Mouse (Mus musculus) forebrain, embryonic 14.5 days (tissue): Measurements from ENCODE around the gene Egfl8. TPM values are rescaled to one million over a fixed set of nuclear protein-coding genes. Genes with fewer than 3 reads are reported as not detected.

Source experiments
- ATAC-seq: fragments of 200-750 bp; cut with Nextera tagmentation; 2 replicates; pipeline ENCODE4 v1.8.0; 2017; ENCODE audit warnings: mild to moderate bottlenecking, moderate library complexity
- DNase-seq: peaks from one replicate; pipeline ENCODE4 v3.0.0-alpha.2; 2015; ENCODE audit warnings: low spot score
- H3K27ac ChIP-seq: fragments of 300-500 bp; sonication (generic); 2 replicates; pipeline ENCODE4 v1.5.1; 2014; ENCODE audit warnings: low read depth, mild to moderate bottlenecking, control low read depth, low read length, moderate library complexity
- H3K27me3 ChIP-seq: fragments of 300-500 bp; sonication (generic); replicated peaks from 2 replicates; pipeline ENCODE4 v1.6.1; 2014; ENCODE audit warnings: low read length, control low read depth, mixed read lengths; ENCODE audit not compliant: control insufficient read depth, insufficient read depth
- H3K36me3 ChIP-seq: fragments of 300-500 bp; sonication (generic); 2 replicates; pipeline ENCODE4 v1.6.1; 2014; ENCODE audit warnings: low read length, control low read depth; ENCODE audit not compliant: control insufficient read depth, insufficient read depth
- H3K4me1 ChIP-seq: fragments of 300-500 bp; sonication (generic); 2 replicates; pipeline ENCODE4 v1.6.1; 2014; ENCODE audit warnings: antibody characterized with exemption, low read length, control low read depth; ENCODE audit not compliant: control insufficient read depth, insufficient read depth
- H3K4me2 ChIP-seq: fragments of 300-500 bp; sonication (generic); 2 replicates; pipeline ENCODE4 v1.6.1; 2014; ENCODE audit warnings: mild to moderate bottlenecking, control low read depth, low read length
- H3K4me3 ChIP-seq: fragments of 300-500 bp; sonication (generic); 2 replicates; pipeline ENCODE4 v1.5.1; 2014; ENCODE audit warnings: low read depth, low read length, control low read depth
- H3K9ac ChIP-seq: fragments of 300-500 bp; sonication (generic); 2 replicates; pipeline ENCODE4 v1.6.1; 2014; ENCODE audit warnings: mild to moderate bottlenecking, low read length, control low read depth, moderate library complexity
- H3K9me3 ChIP-seq: fragments of 300-500 bp; sonication (generic); replicated peaks from 2 replicates; pipeline ENCODE4 v1.6.1; 2016; ENCODE audit warnings: low read length, control low read depth, mixed read lengths; ENCODE audit not compliant: control insufficient read depth
- WGBS: fragments of 180-500 bp; shearing (Covaris S2); extraction: QIAGEN DNeasy Blood & Tissue Kit; methylation state at CpG from one replicate; pipeline ENCODE4 v1.1.7; 2014; 5-methylcytosine and 5-hydroxymethylcytosine counted together
- polyA plus RNA-seq: library from polyadenylated mRNA; unstranded; fragments of >200 nt; fragmentation: Nextera tagmentation; extraction: Ambion mirVana; gene quantifications from 2 replicates; pipeline ENCODE4 v1.2.1, GENCODE M21; 2014

Gene Egfl8
- polyA plus RNA-seq, 1 experiment from 2014 or later = 7.6 TPM

DNA sequence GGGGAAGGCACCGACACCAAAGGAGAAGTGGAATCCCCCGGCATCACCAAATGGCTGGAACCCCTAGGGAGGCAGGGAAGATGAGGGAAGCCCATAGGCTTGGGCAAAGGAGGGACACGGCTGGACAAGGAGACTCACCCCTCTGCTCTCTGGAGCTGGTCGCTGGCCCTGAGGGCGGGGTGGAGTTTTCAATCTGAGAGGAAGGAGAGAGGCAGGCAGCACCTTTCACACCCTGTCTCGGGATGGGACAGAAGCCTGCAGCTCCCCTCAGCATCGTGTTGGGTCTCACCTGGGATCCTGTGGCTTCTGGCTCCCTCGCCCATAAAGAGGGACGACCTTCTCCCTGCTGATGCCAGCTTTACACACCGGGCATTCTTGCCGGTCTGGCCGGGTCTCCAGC is 14.0 kb downstream of the Egfl8 start:
- H3K4me3 ChIP-seq = no peak overlapping the region
- no peak overlapping the region for H3K27ac ChIP-seq
- H3K9me3 ChIP-seq = no peaks in the 10 kb centered on the region
- peak overlapping the region; percentile 66; the same call in 1 of the 2 replicates for H3K4me2 ChIP-seq
- no peaks in the 10 kb centered on the region for H3K27me3 ChIP-seq
- ATAC-seq (no peak), DNase-seq (no peak)
- WGBS = 90% methylated on average over 12 of the region's 12 CpGs
- H3K4me1 ChIP-seq = peaks cover 19% of the 10 kb centered on the region
- no peak overlapping the region for H3K9ac ChIP-seq
- peaks cover 24% of the 10 kb centered on the region for H3K36me3 ChIP-seq

DNA sequence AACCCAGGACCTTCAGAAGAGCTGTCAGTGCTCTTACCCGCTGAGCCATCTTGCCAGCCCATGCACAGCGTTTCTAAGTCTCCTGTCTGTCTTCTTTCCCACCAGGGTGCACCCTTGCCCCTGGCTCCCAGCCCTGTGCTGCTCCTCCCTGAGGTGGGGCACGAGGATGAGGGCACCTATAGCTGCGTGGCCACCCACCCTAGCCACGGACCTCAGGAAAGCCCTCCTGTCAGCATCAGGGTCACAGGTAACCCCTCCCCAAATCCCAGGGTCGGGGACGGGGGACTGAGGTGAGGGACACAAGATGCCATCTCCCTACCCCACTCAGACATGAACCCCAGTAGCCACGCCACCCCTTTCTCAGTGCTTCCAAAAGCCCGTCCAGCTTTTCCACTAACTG is 15.9 kb downstream of the Egfl8 start:
- H3K36me3 ChIP-seq = peaks cover 36% of the 10 kb centered on the region
- H3K4me2 ChIP-seq = no peak overlapping the region
- no peaks in the 10 kb centered on the region for H3K9me3 ChIP-seq
- H3K4me1 ChIP-seq = peaks cover 9% of the 10 kb centered on the region
- no peak overlapping the region for H3K9ac ChIP-seq
- no peaks in the 10 kb centered on the region for H3K27me3 ChIP-seq
- no peak overlapping the region for H3K27ac ChIP-seq
- WGBS = 70% methylated on average over 9 of the region's 9 CpGs
- no peak for ATAC-seq
- no peak overlapping the region for H3K4me3 ChIP-seq
- DNase-seq = no peak

DNA sequence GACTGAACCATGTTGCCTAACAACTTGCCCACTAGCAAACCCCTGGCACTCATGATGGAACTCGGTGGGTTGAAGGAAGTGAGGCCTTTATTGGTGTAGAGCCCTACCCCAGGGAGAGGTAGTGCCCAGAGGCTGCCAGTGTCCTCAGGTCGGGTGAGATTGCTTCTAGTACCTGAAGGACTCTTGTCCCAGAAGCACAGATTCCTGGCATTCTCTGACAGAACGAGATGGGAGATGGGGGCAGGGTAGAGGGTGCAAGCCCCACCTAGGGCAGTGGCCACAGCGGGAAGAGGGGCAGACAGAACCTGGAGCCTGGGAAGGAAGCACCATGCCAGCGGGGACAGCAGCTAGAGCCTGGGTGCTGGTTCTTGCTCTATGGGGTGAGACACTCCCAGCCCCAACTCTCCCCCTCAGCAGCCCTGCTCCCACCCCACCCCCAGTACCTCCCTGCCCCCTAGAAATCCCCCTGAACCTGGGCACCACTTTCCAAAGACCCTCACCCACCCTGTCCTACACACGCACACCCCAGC is 18.1 kb downstream of the Egfl8 start, which contains the start of gene Ager:
TSS of gene Ager (plus strand) at position 297 of the 530 bp plus-strand sequence.
- Histone ChIP-seq H3K4me3 (no peak within 1 kb of the TSS), H3K9ac (no peak within 1 kb of the TSS), H3K9me3 (no peaks in the 10 kb centered on the region), H3K36me3 (peaks cover 46% of the 10 kb centered on the region), H3K27ac (no peak within 1 kb of the TSS), H3K4me2 (no peak within 1 kb of the TSS), H3K27me3 (no peaks in the 10 kb centered on the region), H3K4me1 (peaks cover 14% of the 10 kb centered on the region)
- no peak for ATAC-seq
- WGBS = 25% methylated on average over 6 of the region's 6 CpGs
- no peak for DNase-seq

DNA sequence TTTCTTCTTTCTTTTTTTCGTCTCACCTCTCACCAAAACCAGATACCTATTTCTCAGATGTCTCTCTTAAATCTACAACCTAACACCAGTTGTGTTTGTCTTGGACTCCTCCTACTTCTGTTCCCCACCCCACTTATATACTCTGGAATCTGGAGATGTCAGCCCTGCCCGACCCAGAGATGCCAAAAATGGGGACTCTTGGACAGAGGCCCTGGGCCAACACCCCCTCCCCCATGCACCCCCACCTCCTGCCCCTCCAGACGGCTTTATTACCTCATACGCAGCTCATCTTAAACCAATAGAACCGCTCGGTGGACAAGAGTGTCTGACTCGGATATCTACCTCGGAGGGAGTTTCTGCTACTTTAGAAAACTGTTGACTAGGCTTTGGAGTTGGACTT is 19.7 kb downstream of the Egfl8 start:
- Histone ChIP-seq H3K27me3 (no peaks in the 10 kb centered on the region), H3K4me2 (no peak overlapping the region), H3K4me3 (no peak overlapping the region), H3K36me3 (peaks cover 35% of the 10 kb centered on the region), H3K9ac (no peak overlapping the region), H3K9me3 (no peaks in the 10 kb centered on the region), H3K4me1 (peaks cover 15% of the 10 kb centered on the region), H3K27ac (no peak overlapping the region)
- DNase-seq (no peak), ATAC-seq (no peak)
- 79% methylated on average over 8 of the region's 8 CpGs for WGBS

DNA sequence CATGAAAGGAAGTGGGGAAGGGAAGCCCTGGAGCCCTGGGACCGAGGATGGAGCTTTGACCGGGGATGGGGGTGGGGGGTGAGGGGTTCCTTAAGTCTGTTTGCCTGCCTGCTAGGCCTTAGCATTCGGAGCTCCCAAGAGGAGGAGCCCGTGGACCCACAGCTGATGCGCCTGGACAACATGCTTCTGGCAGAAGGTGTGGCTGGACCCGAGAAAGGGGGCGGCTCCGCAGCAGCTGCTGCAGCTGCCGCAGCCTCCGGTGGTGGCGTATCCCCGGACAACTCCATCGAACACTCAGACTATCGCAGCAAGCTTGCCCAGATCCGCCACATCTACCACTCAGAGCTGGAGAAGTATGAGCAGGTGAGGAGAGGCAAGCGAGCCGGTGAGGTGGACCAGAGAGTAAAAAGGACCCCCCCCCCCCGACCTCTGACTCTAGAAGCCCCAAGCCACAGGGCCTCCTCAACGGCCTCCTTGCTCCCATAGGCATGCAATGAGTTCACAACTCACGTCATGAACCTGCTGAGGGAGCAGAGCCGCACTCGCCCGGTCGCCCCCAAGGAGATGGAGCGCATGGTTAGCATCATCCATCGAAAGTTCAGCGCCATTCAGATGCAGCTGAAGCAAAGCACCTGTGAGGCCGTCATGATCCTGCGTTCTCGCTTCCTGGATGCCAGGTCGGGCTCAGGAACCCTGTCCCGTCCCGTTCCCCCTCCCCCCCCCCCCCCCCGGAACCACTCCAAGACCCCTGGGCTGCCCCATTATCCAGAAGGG is 21.8 kb downstream of the Egfl8 start:
- no peaks in the 10 kb centered on the region for H3K27me3 ChIP-seq
- peak overlapping the region; percentile 84 for H3K4me2 ChIP-seq
- WGBS = 50% methylated on average over 33 of the region's 34 CpGs

DNA sequence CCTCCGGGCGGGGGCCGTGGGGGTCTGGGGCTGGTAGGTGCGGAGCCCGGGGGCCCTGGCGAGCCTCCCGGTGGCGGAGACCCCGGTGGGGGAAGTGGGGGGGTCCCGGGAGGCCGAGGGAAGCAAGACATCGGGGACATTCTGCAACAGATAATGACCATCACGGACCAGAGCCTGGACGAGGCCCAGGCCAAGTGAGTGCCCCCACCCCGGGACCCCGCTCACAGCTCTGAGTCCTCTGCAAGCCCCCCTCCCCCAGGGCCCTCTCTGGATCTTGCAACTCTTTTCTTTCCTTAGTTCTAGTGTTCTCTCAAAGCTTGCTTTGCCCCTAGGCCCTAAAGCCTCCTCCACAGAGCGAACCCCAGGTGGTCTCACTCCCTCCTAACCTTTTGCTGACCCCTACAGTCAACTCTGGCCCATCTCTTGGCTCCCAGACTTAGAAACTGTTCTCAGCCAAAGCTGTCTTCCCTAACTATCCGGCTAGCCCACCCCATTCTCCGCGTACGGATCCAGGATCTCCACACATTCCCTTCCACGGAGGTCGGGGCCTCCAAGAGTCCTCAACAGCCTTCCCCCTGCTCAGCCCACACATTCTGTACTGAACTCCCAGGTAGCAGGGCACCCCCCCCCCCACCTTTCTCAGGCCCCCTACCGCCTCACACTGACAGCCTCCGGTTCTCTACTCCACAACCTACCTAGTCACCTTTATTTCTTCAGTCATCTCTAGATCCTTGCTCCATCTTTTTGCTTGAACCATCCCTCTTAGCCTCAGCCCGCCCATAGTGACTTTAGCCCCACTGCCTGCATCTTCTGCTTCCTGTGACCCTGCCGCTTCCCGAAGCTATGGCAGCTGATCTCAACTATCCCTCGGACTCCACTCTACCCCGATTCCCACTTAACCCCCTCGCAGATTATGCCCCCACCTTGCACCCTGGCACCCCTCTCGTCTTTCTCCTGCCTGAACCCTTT is 22.9 kb downstream of the Egfl8 start:
- DNase-seq = peak; percentile 35
- peak overlapping the region; percentile 99 for H3K9ac ChIP-seq
- peak overlapping the region; percentile 98 for H3K27ac ChIP-seq
- H3K9me3 ChIP-seq = no peaks in the 10 kb centered on the region
- whole genome bisulfite sequencing = 1% methylated on average over 29 of the region's 32 CpGs
- ATAC-seq = peak; percentile 20
- no peaks in the 10 kb centered on the region for H3K27me3 ChIP-seq
- peaks cover 22% of the 10 kb centered on the region for H3K36me3 ChIP-seq
- peaks cover 25% of the 10 kb centered on the region for H3K4me1 ChIP-seq
- peak overlapping the region; percentile 84 for H3K4me2 ChIP-seq
- peak overlapping the region; percentile 86 for H3K4me3 ChIP-seq

More for the DNA sequence above, 21.8 kb downstream of the Egfl8 start:
- Histone ChIP-seq H3K27ac (peak overlapping the region; percentile 98), H3K36me3 (peaks cover 22% of the 10 kb centered on the region), H3K9me3 (no peaks in the 10 kb centered on the region), H3K4me1 (peaks cover 22% of the 10 kb centered on the region), H3K4me3 (peak overlapping the region; percentile 86), H3K9ac (peak overlapping the region; percentile 99)
- DNase-seq (peak; percentile 17), ATAC-seq (no peak)

DNA sequence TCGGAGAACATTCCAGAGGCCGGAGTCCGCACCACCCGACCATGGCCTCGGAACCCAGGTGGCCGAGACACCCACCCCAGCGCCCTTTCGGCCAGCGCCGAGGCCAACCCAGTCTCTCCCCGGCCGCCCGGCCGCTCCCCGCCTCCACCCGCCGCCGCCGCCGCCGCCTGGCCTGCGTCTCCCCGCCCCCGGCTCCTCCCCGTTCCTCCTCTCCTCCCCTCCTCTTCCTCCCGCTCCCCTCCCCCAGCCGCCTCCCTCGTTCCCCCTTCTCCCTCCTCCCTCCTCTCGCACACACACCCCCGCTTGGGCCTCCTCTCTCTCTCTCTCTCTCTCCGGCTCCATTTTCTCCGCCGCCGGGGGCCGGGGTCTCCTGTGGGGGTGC is 23.8 kb downstream of the Egfl8 start:
- H3K27ac ChIP-seq = peak overlapping the region; percentile 98
- H3K4me2 ChIP-seq = peak overlapping the region; percentile 84
- peaks cover 22% of the 10 kb centered on the region for H3K36me3 ChIP-seq
- H3K4me3 ChIP-seq = peak overlapping the region; percentile 86
- WGBS = 0% methylated on average over 27 of the region's 35 CpGs
- DNase-seq = peak; percentile 95
- H3K27me3 ChIP-seq = no peaks in the 10 kb centered on the region
- ATAC-seq = peak; percentile 44
- peak overlapping the region; percentile 99 for H3K9ac ChIP-seq
- H3K4me1 ChIP-seq = peaks cover 25% of the 10 kb centered on the region
- no peaks in the 10 kb centered on the region for H3K9me3 ChIP-seq

DNA sequence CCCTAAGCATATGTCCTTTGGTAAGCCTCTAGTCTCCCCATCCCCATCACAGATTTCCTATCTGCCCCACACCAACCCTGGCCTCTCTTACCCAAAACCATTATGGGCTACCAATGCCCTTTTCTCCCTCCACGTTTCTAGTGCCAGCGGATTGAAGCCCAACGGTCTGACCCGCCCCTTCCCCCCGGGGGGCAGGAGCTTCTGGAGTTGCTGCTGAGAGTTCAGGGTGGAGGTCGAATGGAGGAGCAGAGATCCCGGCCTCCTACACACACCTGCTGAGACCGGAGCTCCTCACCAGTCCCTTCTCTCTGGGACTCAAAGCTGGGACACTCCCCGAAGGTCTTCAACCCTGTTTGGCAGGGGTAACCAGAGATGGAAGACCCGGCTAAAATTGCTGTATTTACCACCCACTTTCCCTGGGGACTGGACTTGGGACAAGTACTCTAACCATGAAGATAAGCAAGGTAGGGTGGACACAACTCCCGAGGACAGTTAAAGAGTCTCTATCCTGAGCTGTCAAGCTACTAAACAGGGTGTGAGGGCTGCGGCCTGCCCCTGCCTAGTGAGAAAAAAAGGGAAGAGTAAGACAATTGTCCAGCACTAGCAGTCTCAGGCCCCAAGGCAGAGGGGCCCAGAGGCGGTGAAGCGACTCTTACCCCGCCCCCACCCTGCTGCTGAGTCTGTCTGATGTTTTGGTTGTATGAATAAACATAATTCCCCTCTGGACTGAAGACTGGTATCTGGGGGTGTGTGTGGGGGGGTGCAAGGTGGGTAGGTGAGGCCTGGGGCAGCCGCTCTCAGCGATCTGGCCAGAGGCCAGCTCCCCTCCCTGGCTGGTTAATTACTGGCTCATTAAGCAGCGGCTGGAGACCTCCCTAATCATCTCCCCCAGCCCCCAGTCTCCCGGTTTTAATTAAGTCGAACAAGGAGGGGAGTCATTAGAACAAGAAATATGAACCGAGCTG is 24.5 kb downstream of the Egfl8 start, which contains the start of gene Pbx2:
TSS of gene Pbx2 (plus strand) at position 238 of the 965 bp plus-strand sequence.
- peak within 1 kb of the TSS; percentile 84 for H3K4me2 ChIP-seq
- ATAC-seq = peak; percentile 27
- H3K4me3 ChIP-seq = peak within 1 kb of the TSS; percentile 86
- H3K4me1 ChIP-seq = peaks cover 27% of the 10 kb centered on the region
- H3K9ac ChIP-seq = peak within 1 kb of the TSS; percentile 99
- peak within 1 kb of the TSS; percentile 98 for H3K27ac ChIP-seq
- peaks cover 22% of the 10 kb centered on the region for H3K36me3 ChIP-seq
- DNase-seq = peak; percentile 83
- H3K27me3 ChIP-seq = no peaks in the 10 kb centered on the region
- WGBS = 2% methylated on average over 21 of the region's 21 CpGs
- no peaks in the 10 kb centered on the region for H3K9me3 ChIP-seq
